23 mouse cellular contexts compared by ENCODE assay signal in genomic region chr2:17409276-17409675, GRCm38 (mm10).
"Had no signal": no experiment of that assay in that cellular context is flagged by ENCODE, and none has a peak within 500 bp of the region (broad histone marks: within the 10 kb centered on the region; RNA-seq: fewer than 3 reads in every experiment).

No protein-coding gene starts in this region.

- H3K4me1 ChIP-seq: lung, embryonic 15.5 days; midbrain, embryonic 12.5 days; neural tube, embryonic 13.5 days; neural tube, embryonic 15.5 days; stomach, embryonic 15.5 days had no signal

- H3K4me3 ChIP-seq: lung, embryonic 15.5 days; midbrain, embryonic 10.5 days; midbrain, embryonic 12.5 days; myocyte; neural tube, embryonic 13.5 days; neural tube, embryonic 15.5 days; stomach, embryonic 15.5 days had no signal

- H3K27ac ChIP-seq: lung, embryonic 15.5 days; macrophage; midbrain, embryonic 10.5 days; midbrain, embryonic 12.5 days; neural tube, embryonic 13.5 days; neural tube, embryonic 15.5 days; stomach, embryonic 15.5 days; stomach, postnatal 0 days had no signal

- H3K9me3 ChIP-seq: lung, embryonic 15.5 days; midbrain, embryonic 10.5 days; midbrain, embryonic 12.5 days; neural tube, embryonic 13.5 days; neural tube, embryonic 15.5 days; stomach, embryonic 15.5 days had no signal

- H3K4me2 ChIP-seq: lung, embryonic 15.5 days; midbrain, embryonic 12.5 days; neural tube, embryonic 13.5 days; neural tube, embryonic 15.5 days; stomach, embryonic 15.5 days had no signal

- H3K36me3 ChIP-seq: lung, embryonic 15.5 days; midbrain, embryonic 10.5 days; midbrain, embryonic 12.5 days; neural tube, embryonic 13.5 days; neural tube, embryonic 15.5 days; stomach, embryonic 15.5 days had no signal

- DNase-seq: lung, adult 2 months; lung, postnatal 14 days; lung, postnatal 36 days; midbrain, embryonic 14.5 days; retina, postnatal 1 day; right cerebral cortex, adult 18-20 months; right cerebral cortex, postnatal 25 days; right cerebral cortex, postnatal 4 days; spleen, adult 18-20 months; thymus, adult 2 months; thymus, postnatal 25 days; thymus, postnatal 4 days had no signal

- ATAC-seq: lung, postnatal 0 days; midbrain, embryonic 16.5 days had no signal

- H3K9ac ChIP-seq: lung, embryonic 15.5 days; midbrain, embryonic 12.5 days; neural tube, embryonic 13.5 days; neural tube, embryonic 15.5 days; stomach, embryonic 15.5 days had no signal

- H3K27me3 ChIP-seq: lung, embryonic 15.5 days; midbrain, embryonic 12.5 days; neural tube, embryonic 13.5 days; neural tube, embryonic 15.5 days; stomach, embryonic 15.5 days had no signal
